Mouse (Mus musculus) MEL (cell line): ENCODE data around the gene Emp3. TPM values are rescaled to one million over a fixed set of nuclear protein-coding genes. Genes with fewer than 3 reads are reported as not detected.

ENCODE experiments used
- DNase-seq: peaks from one replicate; pipeline ENCODE4 v3.0.0; 2011; ENCODE audit warnings: low read depth, low spot score
- H3K27ac ChIP-seq: 2 replicates; pipeline ENCODE4 v1.5.1; 2012; ENCODE audit warnings: low read depth, mild to moderate bottlenecking, control low read depth, low read length, moderate library complexity; ENCODE audit not compliant: control insufficient read depth
- H3K27me3 ChIP-seq, 2 experiments: fragments of 150-350 bp in 1 of 2; sonication (generic) in 1 of 2; 2 replicates each; pipeline ENCODE4 v1.6.1; 2012; ENCODE audit warnings: low read length in 2 of 2, mild to moderate bottlenecking in 2 of 2, improper control_type of control experiment in 1 of 2, moderate library complexity in 1 of 2; ENCODE audit not compliant: insufficient read depth in 2 of 2, control insufficient read depth in 1 of 2
- H3K36me3 ChIP-seq, 2 experiments: 2 replicates each; pipeline ENCODE4 v1.6.1; 2012 to 2014; ENCODE audit warnings: low read length in 2 of 2, improper control_type of control experiment in 1 of 2, inconsistent platforms in 1 of 2, mild to moderate bottlenecking in 1 of 2; ENCODE audit not compliant: insufficient read depth in 2 of 2, control insufficient read depth in 1 of 2
- H3K4me1 ChIP-seq, 2 experiments: fragments of 150-350 bp in 1 of 2; sonication (generic) in 1 of 2; 2 replicates each; pipeline ENCODE4 v1.6.1; 2012; ENCODE audit warnings: low read length in 2 of 2, improper control_type of control experiment in 1 of 2, mild to moderate bottlenecking in 1 of 2; ENCODE audit not compliant: insufficient read depth in 2 of 2, control insufficient read depth in 1 of 2
- H3K4me3 ChIP-seq, 2 experiments: fragments of 150-350 bp in 1 of 2; sonication (generic) in 1 of 2; 2 replicates each; pipeline ENCODE4 v1.5.1; 2012; ENCODE audit warnings: low read depth in 2 of 2, low read length in 2 of 2, mild to moderate bottlenecking in 2 of 2, moderate library complexity in 2 of 2, control low read depth in 1 of 2, improper control_type of control experiment in 1 of 2; ENCODE audit not compliant: control insufficient read depth in 1 of 2, insufficient read depth in 1 of 2
- H3K79me2 ChIP-seq: 2 replicates; pipeline ENCODE4 v1.6.1; 2012; ENCODE audit warnings: mild to moderate bottlenecking, low read length, moderate library complexity; ENCODE audit not compliant: control insufficient read depth, poor library complexity, insufficient read depth
- H3K9ac ChIP-seq: 2 replicates; pipeline ENCODE4 v1.6.1; 2012; ENCODE audit warnings: low read depth, mild to moderate bottlenecking, control low read depth, low read length, moderate library complexity; ENCODE audit not compliant: control insufficient read depth, poor library complexity, severe bottlenecking
- H3K9me3 ChIP-seq: fragments of 150-350 bp; sonication (generic); replicated peaks from 2 replicates; pipeline ENCODE4 v1.6.1; 2012; ENCODE audit warnings: mild to moderate bottlenecking, low read length, improper control_type of control experiment, moderate library complexity; ENCODE audit not compliant: insufficient read depth
- CHD2 ChIP-seq: IDR thresholded peaks from 2 replicates; pipeline ENCODE4 v1.6.1; 2011; ENCODE audit warnings: low read length, improper control_type of control experiment
- CTCF ChIP-seq, 3 experiments: IDR thresholded peaks in 2 of 3; conservative IDR thresholded peaks in 1 of 3; 2 replicates each; pipeline ENCODE4 v1.5.1; 2011 to 2012; ENCODE audit warnings: low read length in 3 of 3, low read depth in 2 of 3, mild to moderate bottlenecking in 2 of 3, improper control_type of control experiment in 1 of 3, inconsistent platforms in 1 of 3, mixed read lengths in 1 of 3, moderate library complexity in 1 of 3; ENCODE audit not compliant: control insufficient read depth in 1 of 3, insufficient read depth in 1 of 3, poor library complexity in 1 of 3, severe bottlenecking in 1 of 3
- E2F4 ChIP-seq: IDR thresholded peaks from 2 replicates; pipeline ENCODE4 v1.6.1; 2011; ENCODE audit warnings: low read depth, low read length, improper control_type of control experiment, borderline replicate concordance
- ELF1 ChIP-seq: IDR thresholded peaks from 2 replicates; pipeline ENCODE4 v1.6.1; 2014; ENCODE audit warnings: low read depth, mild to moderate bottlenecking, inconsistent platforms, low read length, improper control_type of control experiment, moderate library complexity
- ETS1 ChIP-seq: IDR thresholded peaks from 2 replicates; pipeline ENCODE4 v1.6.1; 2012; ENCODE audit warnings: low read depth, mild to moderate bottlenecking, inconsistent platforms, low read length, improper control_type of control experiment, moderate library complexity
- GABPA ChIP-seq: IDR thresholded peaks from 2 replicates; pipeline ENCODE4 v1.6.1; 2012; ENCODE audit warnings: low read depth, mild to moderate bottlenecking, inconsistent platforms, low read length, improper control_type of control experiment, moderate library complexity
- GATA1 ChIP-seq: IDR thresholded peaks from 2 replicates; pipeline ENCODE4 v1.6.1; 2011; ENCODE audit warnings: low read depth, low read length, improper control_type of control experiment
- HCFC1 ChIP-seq: IDR thresholded peaks from 2 replicates; pipeline ENCODE4 v1.6.1; 2012; ENCODE audit warnings: low read depth, mild to moderate bottlenecking, inconsistent platforms, low read length, improper control_type of control experiment, moderate library complexity
- MAX ChIP-seq: IDR thresholded peaks from 2 replicates; pipeline ENCODE4 v1.6.1; 2011; ENCODE audit warnings: low read length, improper control_type of control experiment
- MAZ ChIP-seq: IDR thresholded peaks from 2 replicates; pipeline ENCODE4 v1.6.1; 2012; ENCODE audit warnings: low read depth, mild to moderate bottlenecking, inconsistent platforms, low read length, improper control_type of control experiment
- MEF2A ChIP-seq: IDR thresholded peaks from 2 replicates; pipeline ENCODE4 v1.6.1; 2014; ENCODE audit warnings: low read depth, mild to moderate bottlenecking, inconsistent platforms, low read length, improper control_type of control experiment; ENCODE audit not compliant: poor library complexity, insufficient replicate concordance, severe bottlenecking; ENCODE audit errors: extremely low read depth
- MXI1 ChIP-seq: IDR thresholded peaks from 2 replicates; pipeline ENCODE4 v1.6.1; 2011; ENCODE audit warnings: mild to moderate bottlenecking, low read depth, low read length, improper control_type of control experiment
- NELFE ChIP-seq: IDR thresholded peaks from 2 replicates; pipeline ENCODE4 v1.6.1; 2011; ENCODE audit warnings: low read depth, low read length, improper control_type of control experiment
- POLR2A ChIP-seq, 2 experiments: IDR thresholded peaks; 2 replicates each; pipeline ENCODE4 v1.6.1; 2011 to 2012; ENCODE audit warnings: low read length in 2 of 2, mild to moderate bottlenecking in 2 of 2, control low read depth in 1 of 2, improper control_type of control experiment in 1 of 2, low read depth in 1 of 2, moderate library complexity in 1 of 2; ENCODE audit not compliant: control insufficient read depth in 1 of 2, insufficient read depth in 1 of 2, poor library complexity in 1 of 2
- POLR2AphosphoS2 ChIP-seq: IDR thresholded peaks from 2 replicates; pipeline ENCODE4 v1.6.1; 2011; ENCODE audit warnings: low read length, improper control_type of control experiment
- RAD21 ChIP-seq: IDR thresholded peaks from 2 replicates; pipeline ENCODE4 v1.6.1; 2011; ENCODE audit warnings: mild to moderate bottlenecking, low read depth, low read length, improper control_type of control experiment
- RCOR1 ChIP-seq: IDR thresholded peaks from 2 replicates; pipeline ENCODE4 v1.6.1; 2012; ENCODE audit warnings: low read depth, mild to moderate bottlenecking, inconsistent platforms, low read length, improper control_type of control experiment
- SIN3A ChIP-seq: IDR thresholded peaks from 2 replicates; pipeline ENCODE4 v1.6.1; 2012; ENCODE audit warnings: low read length, improper control_type of control experiment, inconsistent platforms
- TAL1 ChIP-seq: IDR thresholded peaks from 2 replicates; pipeline ENCODE4 v1.6.1; 2012; ENCODE audit warnings: mild to moderate bottlenecking, inconsistent platforms, low read length, moderate library complexity, mixed read lengths
- TCF12 ChIP-seq: IDR thresholded peaks from 2 replicates; pipeline ENCODE4 v1.6.1; 2014; ENCODE audit warnings: low read depth, mild to moderate bottlenecking, inconsistent platforms, low read length, improper control_type of control experiment, moderate library complexity
- UBTF ChIP-seq: IDR thresholded peaks from 2 replicates; pipeline ENCODE4 v1.6.1; 2012; ENCODE audit warnings: low read depth, mild to moderate bottlenecking, inconsistent platforms, low read length, improper control_type of control experiment, moderate library complexity, borderline replicate concordance; ENCODE audit not compliant: insufficient read depth
- ZC3H11A ChIP-seq: IDR thresholded peaks from 2 replicates; pipeline ENCODE4 v1.6.1; 2012; ENCODE audit warnings: low read depth, mild to moderate bottlenecking, inconsistent platforms, low read length, improper control_type of control experiment
- ZKSCAN1 ChIP-seq: IDR thresholded peaks from 2 replicates; pipeline ENCODE4 v1.6.1; 2012; ENCODE audit warnings: low read depth, mild to moderate bottlenecking, inconsistent platforms, low read length, improper control_type of control experiment, moderate library complexity
- ZMIZ1 ChIP-seq: IDR thresholded peaks from 2 replicates; pipeline ENCODE4 v1.6.1; 2012; ENCODE audit warnings: low read depth, mild to moderate bottlenecking, inconsistent platforms, low read length, improper control_type of control experiment, moderate library complexity
- ZNF384 ChIP-seq: IDR thresholded peaks from 2 replicates; pipeline ENCODE4 v1.6.1; 2012; ENCODE audit warnings: low read depth, mild to moderate bottlenecking, inconsistent platforms, low read length, improper control_type of control experiment
- polyA plus RNA-seq, 2 experiments: library from polyadenylated mRNA; stranded (reverse) in 1 of 2; unstranded in 1 of 2; fragments of >175 nt in 1 of 2; fragments of >200 nt in 1 of 2; gene quantifications; 2 replicates each; pipeline versions ENCODE4 v1.2.1 to v1.2.4; 2012; ENCODE audit warnings: low replicate concordance in 2 of 2, low read depth in 1 of 2; ENCODE audit not compliant: insufficient read length in 2 of 2, insufficient read depth in 1 of 2, missing spikeins in 1 of 2
- total RNA-seq: library from RNA; depleted of rRNA; stranded (reverse); fragments of 300-350 nt; gene quantifications from 2 replicates; pipeline ENCODE4 v1.2.3, GENCODE M21; 2012

Emp3 gene
- total and polyA plus RNA-seq, 3 experiments, result 75.0 to 111 TPM; not detected in 1

GRCm38 (mm10) chr7:45887246-45887645 is 34.0 kb downstream of the Emp3 start:
- Histone ChIP-seq H3K36me3 (no peaks in the 10 kb centered on the region; a peak in 1 of 4 replicates), H3K79me2 (no peaks in the 10 kb centered on the region), H3K4me1 (no peaks in the 10 kb centered on the region), H3K27me3 (no peaks in the 10 kb centered on the region), H3K9me3 (no peaks in the 10 kb centered on the region), H3K4me3 (no peak overlapping the region), H3K9ac (no peak overlapping the region), H3K27ac (no peak overlapping the region)
- TF ChIP-seq MEF2A (no peak), RCOR1 (no peak), HCFC1 (no peak), ZKSCAN1 (no peak), ETS1 (no peak), NELFE (no peak), UBTF (no peak), ZMIZ1 (no peak), POLR2A (IDR thresholded peaks at IDR 0.05; ENCODE audit: control insufficient read depth in 1 of 2, insufficient read depth in 1 of 2, low read depth in 1 of 2, low read length in 2 of 2, poor library complexity in 1 of 2) (no peak), CTCF (IDR thresholded peaks at IDR 0.05 in 2 of 3, conservative IDR thresholded peaks at IDR 0.05 in 1 of 3; ENCODE audit: control insufficient read depth in 1 of 3, insufficient read depth in 1 of 3, low read depth in 2 of 3, low read length in 3 of 3, poor library complexity in 1 of 3, severe bottlenecking in 1 of 3) (no peak)
- DNase-seq, result no peak

- Histone ChIP-seq H3K27me3 (no peaks in the 10 kb centered on the region), H3K9ac (no peak overlapping the region), H3K27ac (no peak overlapping the region), H3K36me3 (peaks cover 0 to 5% of the 10 kb centered on the region in 2 experiments; a peak in 1 of 4 replicates), H3K9me3 (no peaks in the 10 kb centered on the region), H3K79me2 (no peaks in the 10 kb centered on the region), H3K4me3 (no peak overlapping the region), H3K4me1 (no peaks in the 10 kb centered on the region)
- no peak for TF ChIP-seq E2F4
- TF ChIP-seq NELFE, result no peak
- no peak for TF ChIP-seq MEF2A
- no peak for TF ChIP-seq ZC3H11A
- no peak for TF ChIP-seq GATA1
- no peak for TF ChIP-seq MAZ
- no peak for TF ChIP-seq ZMIZ1
- DNase-seq, result no peak
Measured at GRCm38 (mm10) chr7:45881011-45881410, 40.2 kb downstream of the Emp3 start.

- Histone ChIP-seq H3K27ac (no peak overlapping the region), H3K36me3 (peaks cover 0 to 5% of the 10 kb centered on the region in 2 experiments; a peak in 1 of 4 replicates), H3K4me3 (no peak overlapping the region), H3K9me3 (no peaks in the 10 kb centered on the region), H3K4me1 (no peaks in the 10 kb centered on the region), H3K9ac (no peak overlapping the region), H3K27me3 (no peaks in the 10 kb centered on the region), H3K79me2 (no peaks in the 10 kb centered on the region)
- no peak for DNase-seq
- TF ChIP-seq NELFE (no peak), GATA1 (no peak), ETS1 (no peak), RCOR1 (no peak), CHD2 (no peak), TCF12 (no peak), MAX (no peak), ZNF384 (no peak), POLR2AphosphoS2 (no peak), CTCF (IDR thresholded peaks at IDR 0.05 in 2 of 3, conservative IDR thresholded peaks at IDR 0.05 in 1 of 3; ENCODE audit: control insufficient read depth in 1 of 3, insufficient read depth in 1 of 3, low read depth in 2 of 3, low read length in 3 of 3, poor library complexity in 1 of 3, severe bottlenecking in 1 of 3) (no peak), ZC3H11A (no peak), E2F4 (no peak), TAL1 (no peak), GABPA (no peak), MXI1 (no peak), RAD21 (no peak), ZMIZ1 (no peak), ELF1 (no peak), SIN3A (no peak)
Measured at GRCm38 (mm10) chr7:45880531-45880930, 40.7 kb downstream of the Emp3 start.
